Mouse (Mus musculus) cerebellum, adult 2 months (tissue): ENCODE measurements around the gene Ndufv2. TPM values are rescaled to one million over a fixed set of nuclear protein-coding genes. Genes with fewer than 3 reads are reported as not detected.

Source experiments
- DNase-seq, 2 experiments: peaks; one replicate each; pipeline ENCODE4 v3.0.0; 2021
- H3K27ac ChIP-seq: fragments of 200-500 bp; 2 replicates; pipeline ENCODE4 v1.5.1; 2012; ENCODE audit warnings: low read length, control low read depth, inconsistent platforms; ENCODE audit not compliant: insufficient read depth
- H3K27me3 ChIP-seq: fragments of 200-500 bp; 2 replicates; pipeline ENCODE4 v1.6.1; 2012; ENCODE audit warnings: inconsistent platforms, mild to moderate bottlenecking, low read length, moderate library complexity; ENCODE audit not compliant: control insufficient read depth, insufficient read depth
- H3K4me1 ChIP-seq: fragments of 200-500 bp; 2 replicates; pipeline ENCODE4 v1.6.1; 2011; ENCODE audit warnings: low read length; ENCODE audit not compliant: control insufficient read depth, insufficient read depth
- H3K4me3 ChIP-seq: fragments of 200-500 bp; replicated peaks from 2 replicates; pipeline ENCODE3; 2011; ENCODE audit warnings: mild to moderate bottlenecking, low read depth, low read length, control low read depth; ENCODE audit not compliant: insufficient read depth
- CTCF ChIP-seq: fragments of 200-500 bp; IDR thresholded peaks from 2 replicates; pipeline ENCODE4 v1.5.1; 2011; ENCODE audit warnings: low read depth, mild to moderate bottlenecking, control low read depth, low read length, moderate library complexity, borderline replicate concordance; ENCODE audit not compliant: insufficient read depth
- POLR2A ChIP-seq: fragments of 200-500 bp; IDR thresholded peaks from 2 replicates; pipeline ENCODE4 v1.6.1; 2011; ENCODE audit warnings: low read length, control low read depth, borderline replicate concordance; ENCODE audit not compliant: insufficient read depth
- WGBS: fragments of 180-500 bp; shearing (Covaris S2); methylation state at CpG from one replicate; pipeline ENCODE4 v1.1.7; 2018; 5-methylcytosine and 5-hydroxymethylcytosine counted together
- polyA plus RNA-seq: library from polyadenylated mRNA; depleted of rRNA; stranded (reverse); fragments of >200 nt; gene quantifications from 2 replicates; pipeline ENCODE4 v1.2.3, GENCODE M21; 2012

Ndufv2 gene
- polyA plus RNA-seq, 1 experiment = 269 TPM

- Histone ChIP-seq H3K4me1 (peaks cover 25% of the 10 kb centered on the region), H3K27me3 (no peaks in the 10 kb centered on the region), H3K27ac (peak overlapping the region; percentile 58), H3K4me3 (no peak overlapping the region)
- WGBS = 15% methylated on average over 8 of the region's 8 CpGs
- DNase-seq = peak; percentile 39 to 47
- TF ChIP-seq CTCF = no peak
- TF ChIP-seq POLR2A = no peak
Measured at GRCm38 (mm10) chr17:66118991-66119390, 17.6 kb upstream of the Ndufv2 start.

- TF ChIP-seq POLR2A (no peak), CTCF (no peak)
- Histone ChIP-seq H3K4me1 (peaks cover 8% of the 10 kb centered on the region; the same call in 1 of the 2 replicates), H3K27ac (no peak overlapping the region), H3K4me3 (peak overlapping the region; percentile 100), H3K27me3 (no peaks in the 10 kb centered on the region)
- 37% methylated on average over 4 of the region's 4 CpGs for WGBS
- DNase-seq = no peak
Measured at GRCm38 (mm10) chr17:66112166-66112565, 10.8 kb upstream of the Ndufv2 start.

- no peaks in the 10 kb centered on the region for H3K27me3 ChIP-seq
Measured at GRCm38 (mm10) chr17:66111402-66111959, 10.1 kb upstream of the Ndufv2 start, which contains the start of gene Washc1. Gene Washc1 (plus strand): TSS chr17:66111545.

GRCm38 (mm10) chr17:66110746-66111145, 9.4 kb upstream of the Ndufv2 start:
- no peak for TF ChIP-seq CTCF
- no peak for TF ChIP-seq POLR2A
- 22% methylated on average over 6 of the region's 6 CpGs for WGBS
- Histone ChIP-seq H3K4me1 (peaks cover 5% of the 10 kb centered on the region; the same call in 1 of the 2 replicates), H3K27me3 (no peaks in the 10 kb centered on the region), H3K4me3 (peak overlapping the region; percentile 100), H3K27ac (no peak overlapping the region)
- DNase-seq = no peak

More at GRCm38 (mm10) chr17:66111402-66111959, 10.1 kb upstream of the Ndufv2 start, which contains the start of gene Washc1:
- no peak for TF ChIP-seq CTCF
- TF ChIP-seq POLR2A = peak; percentile 41; the same call in 1 of the 2 replicates
- Histone ChIP-seq H3K4me1 (peaks cover 5% of the 10 kb centered on the region; the same call in 1 of the 2 replicates), H3K27ac (peak within 1 kb of the TSS; percentile 68), H3K4me3 (peak within 1 kb of the TSS; percentile 100)
- DNase-seq = peak; percentile 85 to 87
- WGBS = under 1% methylated on average over 40 of the region's 41 CpGs

GRCm38 (mm10) chr17:66108198-66108597, 6.8 kb upstream of the Ndufv2 start:
- Histone ChIP-seq H3K4me1 (peaks cover 5% of the 10 kb centered on the region; the same call in 1 of the 2 replicates), H3K27me3 (no peaks in the 10 kb centered on the region), H3K27ac (no peak overlapping the region), H3K4me3 (no peak overlapping the region)
- no peak for DNase-seq
- TF ChIP-seq CTCF = no peak
- TF ChIP-seq POLR2A = no peak
- 81% methylated on average over 4 of the region's 4 CpGs for whole genome bisulfite sequencing

- Histone ChIP-seq H3K27me3 (no peaks in the 10 kb centered on the region), H3K27ac (no peak overlapping the region), H3K4me1 (peaks cover 2% of the 10 kb centered on the region; the same call in 1 of the 2 replicates), H3K4me3 (no peak overlapping the region)
- WGBS = 68% methylated on average over 8 of the region's 8 CpGs
- no peak for TF ChIP-seq CTCF
- DNase-seq = no peak
Measured at GRCm38 (mm10) chr17:66107466-66107865, 6.1 kb upstream of the Ndufv2 start.

GRCm38 (mm10) chr17:66106601-66107267, 5.4 kb upstream of the Ndufv2 start:
- no peak overlapping the region for H3K27ac ChIP-seq
- TF ChIP-seq POLR2A (no peak), CTCF (peak; percentile 74)
- peak; percentile 59 to 60 for DNase-seq
- H3K27me3 ChIP-seq = no peaks in the 10 kb centered on the region
- WGBS = 47% methylated on average over 10 of the region's 10 CpGs
- no peaks in the 10 kb centered on the region for H3K4me1 ChIP-seq
- H3K4me3 ChIP-seq = no peak overlapping the region

GRCm38 (mm10) chr17:66104076-66104475, 2.7 kb upstream of the Ndufv2 start:
- no peak overlapping the region for H3K4me3 ChIP-seq
- TF ChIP-seq POLR2A (no peak), CTCF (no peak)
- H3K27ac ChIP-seq = no peak overlapping the region
- WGBS = 86% methylated on average over 7 of the region's 7 CpGs
- no peak for DNase-seq
- no peaks in the 10 kb centered on the region for H3K27me3 ChIP-seq
- H3K4me1 ChIP-seq = no peaks in the 10 kb centered on the region; the same call in 1 of the 2 replicates
